Mouse (Mus musculus): ENCODE results near the gene Snap23.
"Not testable (repeated sequence)": the region's sequence is repeated elsewhere in the genome, so short reads cannot be mapped to it uniquely, and the experiment has no call there.

Gene Snap23

DNA sequence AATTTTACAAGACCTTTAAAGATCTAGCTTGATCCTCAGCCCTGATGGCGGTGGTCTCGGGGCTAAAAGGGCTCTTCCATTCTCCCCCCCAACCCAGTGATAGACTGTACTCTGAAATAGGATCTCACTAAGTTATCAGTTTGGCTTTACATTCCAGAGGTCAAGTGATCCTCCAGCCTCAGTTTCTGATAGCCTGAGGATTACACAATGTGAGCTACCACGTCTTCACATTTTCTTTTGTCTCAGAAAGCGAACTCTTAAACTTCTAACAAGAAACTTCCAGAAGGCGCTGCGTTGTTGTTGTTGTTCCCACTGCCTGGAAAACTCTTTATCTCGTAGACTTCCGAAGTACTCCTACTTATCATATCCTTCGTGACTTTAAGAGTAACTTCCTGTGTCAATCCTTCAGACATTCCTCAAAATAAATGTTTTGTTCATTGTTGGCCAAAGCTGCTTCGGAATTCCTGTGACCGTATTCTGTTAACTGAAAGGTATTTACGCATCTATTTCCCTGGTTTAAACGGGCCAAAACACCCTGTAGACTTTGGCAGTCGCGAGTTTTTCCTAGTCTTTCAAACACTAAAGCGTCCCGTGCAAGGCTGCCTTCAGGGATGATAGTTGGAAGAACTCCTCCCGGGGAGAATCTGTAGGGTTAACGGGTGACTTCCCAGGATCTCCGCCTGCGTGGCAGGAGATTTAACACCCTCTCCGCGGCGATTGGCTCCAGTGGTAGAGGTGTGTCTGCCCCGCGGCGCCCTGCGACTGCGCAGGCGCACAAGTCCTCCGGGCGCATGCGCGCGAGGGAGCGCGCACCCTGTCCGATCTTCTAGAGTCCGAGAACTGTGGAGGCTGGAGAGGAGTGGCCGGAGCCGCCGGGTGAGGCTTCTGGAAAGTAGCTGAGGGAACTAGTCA is at the start of gene Snap23:
Snap23 (plus strand) TSS at position 786 of the 912 bp plus-strand sequence.
- in situ Hi-C loops (cut with MboI; ENCODE audit: unreplicated experiment in 2 of 2), result no loop called here

DNA sequence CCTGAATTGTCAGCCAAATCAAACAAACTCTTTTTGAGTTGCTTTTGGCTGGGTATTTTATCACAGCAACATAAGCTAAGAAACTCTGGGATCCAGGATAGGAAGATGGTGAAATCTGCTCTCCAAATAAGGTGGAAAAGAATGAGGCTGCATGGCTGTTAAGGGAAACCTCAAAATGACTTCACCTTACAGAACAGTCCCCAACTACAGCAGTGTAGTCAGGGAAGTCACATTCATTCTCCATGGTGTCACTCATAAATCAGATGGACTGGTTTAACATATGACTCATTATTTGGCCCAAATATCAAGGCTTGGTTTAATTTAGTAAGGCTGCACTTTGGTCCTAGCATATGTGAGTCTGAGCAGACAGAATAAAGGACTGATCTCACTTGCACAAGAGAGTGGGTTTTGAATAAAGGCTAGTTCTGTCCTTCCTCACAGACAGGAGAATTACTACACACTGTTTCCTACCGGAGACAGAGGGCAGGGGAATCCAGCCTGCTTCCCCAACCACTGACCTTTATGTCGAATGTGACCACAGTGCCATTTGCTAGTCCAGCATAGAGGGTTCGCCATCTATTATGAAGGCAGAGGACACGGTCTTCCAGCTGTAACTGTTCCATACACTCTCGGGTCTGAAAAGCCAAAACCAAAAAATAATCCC is 48.8 kb upstream of the Snap23 start:
- in situ Hi-C loops (cut with MboI; ENCODE audit: unreplicated experiment in 2 of 2), result no loop called here

- in situ Hi-C loops (cut with MboI; ENCODE audit: unreplicated experiment in 2 of 2), result no loop called here
Observed at GRCm38 (mm10) chr2:120526771-120527170, 40.7 kb upstream of the Snap23 start.

GRCm38 (mm10) chr2:120529531-120529930 is 37.9 kb upstream of the Snap23 start:
- in situ Hi-C loops (cut with MboI; ENCODE audit: unreplicated experiment in 2 of 2), result no loop called here

GRCm38 (mm10) chr2:120531223-120531622 is 36.2 kb upstream of the Snap23 start:
- in situ Hi-C loops (cut with MboI; ENCODE audit: unreplicated experiment in 2 of 2), result no loop called here

DNA sequence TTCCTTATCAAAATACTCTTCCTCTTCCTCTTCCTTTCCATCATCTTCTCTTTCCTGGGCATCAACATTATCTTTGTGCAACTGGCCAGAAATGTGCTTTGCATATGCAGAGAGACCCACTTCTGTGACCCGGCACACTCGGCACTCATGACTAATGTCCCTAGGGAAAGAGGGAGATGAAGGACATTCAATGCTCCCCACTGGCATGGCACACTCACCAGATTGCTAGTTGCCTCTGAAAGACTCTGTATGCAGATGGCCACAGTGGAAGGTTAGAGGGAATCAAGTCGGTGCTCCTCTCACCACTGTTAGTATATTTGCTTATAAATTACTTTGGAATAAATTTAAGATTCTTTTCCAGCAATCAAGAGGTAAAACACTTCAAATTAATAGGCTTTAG is 28.1 kb upstream of the Snap23 start:
- in situ Hi-C loops (cut with MboI; ENCODE audit: unreplicated experiment in 2 of 2), result no loop called here

DNA sequence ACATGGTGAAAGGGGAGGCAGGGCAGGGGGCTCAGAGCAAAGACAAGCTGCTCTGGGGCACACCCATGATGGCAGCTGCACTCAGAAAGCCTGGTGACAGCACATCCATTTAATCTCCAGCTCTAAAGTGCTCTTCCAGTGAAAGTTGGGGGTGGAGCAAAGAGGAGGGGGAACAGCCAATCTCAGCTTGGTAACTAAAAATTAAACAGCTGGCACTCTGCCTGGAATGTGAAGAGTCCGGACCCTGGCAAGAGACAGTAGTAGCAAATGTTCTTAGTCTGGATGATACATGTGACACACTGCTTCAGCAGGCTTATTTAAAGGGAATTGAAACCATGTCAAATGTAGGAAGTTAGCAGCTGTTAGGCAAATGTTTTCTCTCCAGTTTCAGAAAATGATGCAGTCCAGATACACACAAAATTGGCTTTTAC is 27.7 kb upstream of the Snap23 start:
- in situ Hi-C loops (cut with MboI; ENCODE audit: unreplicated experiment in 2 of 2), result no loop called here

GRCm38 (mm10) chr2:120544732-120545131 is 22.7 kb upstream of the Snap23 start:
- in situ Hi-C loops (cut with MboI; ENCODE audit: unreplicated experiment in 2 of 2), result no loop called here

DNA sequence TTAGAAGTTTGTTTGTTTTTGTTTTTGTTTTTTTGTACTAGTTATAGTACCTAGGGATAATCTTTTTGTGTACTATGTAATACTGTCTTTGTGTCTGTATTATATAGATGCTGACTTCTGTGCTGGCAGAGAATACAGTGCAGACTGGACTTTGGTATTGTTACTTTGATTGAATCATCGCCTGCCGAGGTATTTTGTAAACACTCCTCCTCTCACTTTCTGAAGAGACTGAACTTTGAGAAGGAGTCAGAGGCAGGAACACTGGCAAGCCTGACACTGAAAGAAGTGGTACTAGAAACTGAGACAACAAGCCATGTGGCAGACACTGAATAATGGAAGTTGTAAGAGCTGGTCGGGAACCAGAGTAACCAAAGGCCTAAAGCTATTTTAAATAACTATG is 10.6 kb upstream of the Snap23 start:
- in situ Hi-C loops (cut with MboI; ENCODE audit: unreplicated experiment in 2 of 2), result no loop called here

- in situ Hi-C loops (cut with MboI; ENCODE audit: unreplicated experiment in 2 of 2), result no loop called here
Observed at GRCm38 (mm10) chr2:120558813-120559212, 8.7 kb upstream of the Snap23 start.

GRCm38 (mm10) chr2:120561524-120561923 is 5.9 kb upstream of the Snap23 start:
- in situ Hi-C loops (cut with MboI; ENCODE audit: unreplicated experiment in 2 of 2), result no loop called here

GRCm38 (mm10) chr2:120562859-120563234 is 4.6 kb upstream of the Snap23 start:
- in situ Hi-C loops (cut with MboI; ENCODE audit: unreplicated experiment in 2 of 2), result no loop called here

GRCm38 (mm10) chr2:120563235-120563990 is 4.1 kb upstream of the Snap23 start, which contains the start of gene Zfp106:
Gene Zfp106, minus strand, starts transcription at chr2:120563843.
- in situ Hi-C loops (cut with MboI; ENCODE audit: unreplicated experiment in 2 of 2), result no loop called here

DNA sequence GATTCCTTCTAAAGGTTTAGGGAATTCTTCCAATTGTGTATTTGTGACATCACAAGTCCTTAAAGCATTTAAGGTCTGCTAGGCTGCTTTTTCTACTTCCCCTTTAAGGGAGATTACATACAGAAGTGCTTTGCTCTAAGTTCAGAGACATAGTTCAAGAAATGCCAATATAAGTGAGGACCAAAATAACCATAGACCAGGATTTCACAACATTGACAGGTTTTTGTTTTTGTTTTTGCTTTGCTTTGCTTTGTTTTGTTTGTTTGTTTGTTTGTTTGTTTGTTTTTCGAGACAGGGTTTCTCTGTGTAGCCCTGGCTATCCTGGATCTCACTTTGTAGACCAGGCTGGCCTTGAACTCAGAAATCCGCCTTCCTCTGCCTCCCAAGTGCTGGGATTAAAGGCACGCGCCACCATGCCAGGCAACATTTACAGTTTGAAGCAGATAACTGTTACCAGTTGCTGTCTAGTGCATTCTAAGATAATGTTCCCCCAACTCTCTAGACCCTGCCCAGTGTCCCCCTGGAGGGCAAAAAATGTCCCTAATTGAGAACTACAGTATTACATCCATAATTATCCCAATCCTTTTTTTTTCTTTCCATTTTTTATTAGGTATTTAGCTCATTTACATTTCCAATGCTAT is 2.8 kb upstream of the Snap23 start:
- in situ Hi-C loops (cut with MboI; ENCODE audit: unreplicated experiment in 2 of 2), result not testable (repeated sequence)

- in situ Hi-C loops (cut with MboI; ENCODE audit: unreplicated experiment in 2 of 2), result no loop called here
Observed at GRCm38 (mm10) chr2:120565363-120565762, 2.1 kb upstream of the Snap23 start.

DNA sequence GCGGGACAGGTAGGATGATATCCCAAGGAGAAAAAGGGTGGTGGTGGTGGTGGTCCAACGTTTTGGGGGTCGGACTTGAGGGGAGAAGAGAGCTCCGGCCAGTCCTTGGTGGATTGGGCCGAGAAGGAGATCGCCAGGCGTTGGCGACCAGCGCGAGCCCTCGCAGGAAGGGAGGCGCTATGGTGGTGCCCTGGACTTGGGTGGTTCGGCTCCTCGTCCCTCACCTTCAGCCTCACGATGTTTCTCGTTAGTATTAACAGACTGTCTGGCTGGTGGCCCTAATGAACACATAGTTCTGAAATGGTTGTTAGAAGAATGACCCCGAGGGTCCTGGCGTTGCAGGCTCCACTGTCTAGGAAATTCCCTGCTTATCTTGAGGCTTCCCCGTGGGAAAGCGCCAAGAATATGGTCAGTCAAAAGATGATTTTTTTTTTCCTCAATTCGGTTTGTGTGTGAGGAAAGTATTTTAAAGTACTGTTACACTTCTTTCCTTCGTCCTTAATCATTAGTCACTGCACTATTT is 388 bp downstream of the Snap23 start:
- in situ Hi-C loops (cut with MboI; ENCODE audit: unreplicated experiment in 2 of 2), result no loop called here

- in situ Hi-C loops (cut with MboI; ENCODE audit: unreplicated experiment in 2 of 2), result no loop called here
Observed at GRCm38 (mm10) chr2:120571081-120571480, 3.6 kb downstream of the Snap23 start.

DNA sequence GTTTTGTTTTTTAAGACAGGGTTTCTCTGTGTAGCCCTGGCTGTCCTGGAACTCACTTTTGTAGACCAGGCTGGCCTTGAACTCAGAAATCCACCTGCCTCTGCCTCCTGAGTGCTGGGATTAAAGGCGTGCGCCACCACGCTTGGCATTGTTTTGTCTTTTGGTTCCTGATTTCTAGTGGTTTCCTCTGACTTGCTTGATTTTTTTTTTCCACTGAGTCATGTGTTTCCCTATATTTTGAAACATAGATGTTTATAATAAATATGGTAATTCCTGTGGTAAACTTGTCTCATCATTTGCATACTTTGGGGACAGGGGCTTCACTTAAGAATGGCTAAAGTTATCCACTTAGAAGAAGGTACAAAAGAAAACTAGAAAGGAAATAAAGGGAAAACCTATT is 4.7 kb downstream of the Snap23 start:
- in situ Hi-C loops (cut with MboI; ENCODE audit: unreplicated experiment in 2 of 2), result not testable (repeated sequence)

- in situ Hi-C loops (cut with MboI; ENCODE audit: unreplicated experiment in 2 of 2), result no loop called here
Observed at GRCm38 (mm10) chr2:120575121-120575520, 7.7 kb downstream of the Snap23 start.

DNA sequence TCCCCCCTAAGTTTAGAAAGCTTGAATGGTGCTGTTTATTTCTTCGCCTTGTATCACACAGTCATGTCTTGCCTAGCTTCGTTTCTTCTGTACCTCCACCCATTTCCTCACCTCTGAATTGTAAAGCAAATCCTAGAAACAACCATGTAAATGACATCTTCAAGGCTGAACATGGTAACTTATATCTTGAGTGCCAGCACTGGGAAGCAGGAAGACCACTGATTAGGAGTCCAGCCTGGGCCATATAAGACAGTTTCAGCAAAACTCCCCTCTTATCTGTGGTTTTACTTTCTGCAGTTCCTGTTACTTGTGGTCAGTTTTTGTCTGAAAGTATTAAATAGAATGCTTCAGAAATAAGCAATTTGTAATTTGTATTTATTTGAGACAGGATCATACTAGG is 8.5 kb downstream of the Snap23 start:
- in situ Hi-C loops (cut with MboI; ENCODE audit: unreplicated experiment in 2 of 2), result no loop called here

Measured in v-Abl transformed pro-B cells (cell line).